Mouse (Mus musculus) Patski (cell line): ENCODE data around the gene Zfp655. TPM values are rescaled to one million over a fixed set of nuclear protein-coding genes. Genes with fewer than 3 reads are reported as not detected.
A peak's percentile ranks its signal among the peaks of the same experiment; 100 is the strongest.

ENCODE experiments used
- ATAC-seq: fragments of 100-300 bp; one replicate; pipeline ENCODE4 v1.8.0; 2021
- CTCF ChIA-PET: fragments of 350-600 bp; sonication (Branson Sonifier 250); formaldehyde crosslinking; loops from one replicate; lab custom pipeline; 2022; ENCODE audit warnings: inconsistent platforms; lab: Charles Lee
- POLR2A ChIA-PET: fragments of 350-600 bp; sonication (Branson Sonifier 250); formaldehyde crosslinking; loops from one replicate; lab custom pipeline; 2022; ENCODE audit warnings: antibody characterized with exemption, inconsistent platforms; lab: Charles Lee
- DNase-seq: peaks from one replicate; pipeline ENCODE4 v3.0.0-alpha.2; 2011; ENCODE audit warnings: low read depth, low spot score
- H3K27me3 ChIP-seq: fragments of 371-371 bp; one replicate; pipeline ENCODE4 v1.5.1; 2021
- CTCF ChIP-seq: fragments of 100-300 bp; IDR thresholded peaks from one replicate; pipeline ENCODE4 v1.5.1; 2021
- in situ Hi-C: fragments of 300-500 bp; cut with MboI; formaldehyde crosslinking; loops from 3 replicates; pipeline ENCODE4 v1.11.1; 2018; ENCODE audit warnings: low pct_unique_long_range_greater_than_20kb, mixed read lengths
- polyA plus RNA-seq: library from polyadenylated mRNA; unstranded; gene quantifications from one replicate; pipeline ENCODE4 v1.2.3, GENCODE M21; 2021

Zfp655 gene
- 52.8 TPM for polyA plus RNA-seq

DNA sequence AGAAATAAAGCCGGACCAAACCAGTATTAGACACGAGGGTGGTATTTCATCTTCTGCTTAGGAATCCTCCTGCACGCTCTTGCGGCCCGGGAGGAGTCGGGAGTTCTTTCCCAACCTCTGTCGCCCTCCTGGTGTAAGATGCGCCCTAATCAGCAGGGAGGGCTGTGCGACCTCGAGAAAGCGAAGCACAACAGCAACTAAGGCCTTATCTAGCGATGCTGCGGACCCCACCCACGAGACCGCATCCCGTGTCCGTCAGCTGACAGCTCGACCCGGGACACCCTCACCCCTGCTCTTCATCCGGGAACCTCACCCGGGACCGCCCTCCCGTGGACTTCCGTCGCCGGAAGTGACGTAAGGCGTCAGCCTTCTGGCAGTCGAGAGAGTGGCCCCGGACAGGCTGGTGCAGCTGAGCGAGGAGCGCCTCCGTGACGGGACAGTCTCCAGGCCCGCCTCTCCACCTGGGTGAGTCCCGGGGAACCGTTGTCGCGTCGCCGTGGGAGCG is at the start of gene Zfp655:
Zfp655 (plus strand) TSS at position 349 of the 505 bp plus-strand sequence.
- no peak for TF ChIP-seq CTCF
- ATAC-seq: peak; percentile 91
- ChIA-PET CTCF (no interaction called here), POLR2A (interaction anchor here (0.7 to 3.2 kb wide), 6 partner anchors 9 to 49 kb away, joined by 3 to 16 read pairs (median 6); partner anchors contain the start of gene Zkscan5)
- no peaks in the 10 kb centered on the region for H3K27me3 ChIP-seq
- in situ Hi-C loops: no loop called here
- DNase-seq: peak; percentile 95

DNA sequence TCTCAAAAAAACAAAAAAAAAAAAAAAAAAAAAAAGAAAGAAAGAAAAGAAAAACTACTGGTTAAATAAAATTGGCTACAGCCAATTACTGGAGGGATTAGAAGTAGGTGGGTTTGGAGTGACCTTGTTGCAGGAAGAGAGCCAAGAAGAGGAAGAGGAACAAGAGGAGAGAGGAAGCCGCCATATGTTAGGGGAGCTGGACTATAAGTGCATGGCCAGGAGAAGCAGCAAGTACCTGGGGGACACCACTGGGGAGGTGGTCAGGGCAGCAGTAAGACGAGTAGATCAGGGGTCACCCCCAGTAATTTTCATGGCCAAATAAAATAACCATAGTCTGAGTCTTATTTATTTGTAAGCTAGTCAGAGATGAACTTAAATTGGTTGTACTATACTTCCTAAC is 46.3 kb upstream of the Zfp655 start:
- in situ Hi-C loops: no loop called here
- POLR2A ChIA-PET: interaction anchor here (1.0 kb wide), 1 partner anchor 13 kb away, joined by 3 read pairs; no protein-coding TSS in a partner anchor
- no peak for TF ChIP-seq CTCF

DNA sequence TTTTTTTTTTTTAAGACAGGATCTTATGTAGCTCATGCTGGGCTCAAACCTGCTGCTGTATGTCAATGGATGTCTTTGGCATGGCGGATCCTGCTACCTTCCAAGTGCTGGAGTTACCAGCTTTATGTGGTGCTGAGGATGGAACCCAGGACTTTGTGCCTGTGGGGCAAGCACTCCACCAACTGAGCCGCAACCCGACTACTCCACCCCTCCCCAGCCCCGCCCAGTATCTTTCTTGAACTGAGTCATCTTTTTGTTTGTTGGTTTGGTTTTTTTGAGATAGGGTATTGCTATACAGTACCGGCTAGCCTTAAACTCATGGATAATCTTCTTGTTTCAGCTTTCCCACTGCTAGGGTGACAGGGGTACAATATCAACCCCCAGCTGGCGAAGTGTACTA is 42.1 kb upstream of the Zfp655 start:
- DNase-seq (no peak), ATAC-seq (no peak)
- no peak for TF ChIP-seq CTCF
- ChIA-PET POLR2A (interaction anchor here (0.6 to 1.5 kb wide), 6 partner anchors 9 to 74 kb away, joined by 3 to 6 read pairs (median 3); partner anchors contain the start of gene Zkscan5), CTCF (interaction anchor here (0.7 to 3.2 kb wide), 5 partner anchors 9 to 22 kb away, joined by 3 to 9 read pairs (median 3); partner anchors contain the start of genes Cpsf4 and Ptcd1)
- no peaks in the 10 kb centered on the region for H3K27me3 ChIP-seq
- in situ Hi-C loops: no loop called here

More for the DNA sequence above, 46.3 kb upstream of the Zfp655 start:
- ATAC-seq (no peak), DNase-seq (no peak)
- H3K27me3 ChIP-seq: no peaks in the 10 kb centered on the region
- CTCF ChIA-PET: interaction anchor here (2.6 kb wide), 1 partner anchor 17 kb away, joined by 8 read pairs; the partner anchor contains the start of genes Cpsf4 and Ptcd1

DNA sequence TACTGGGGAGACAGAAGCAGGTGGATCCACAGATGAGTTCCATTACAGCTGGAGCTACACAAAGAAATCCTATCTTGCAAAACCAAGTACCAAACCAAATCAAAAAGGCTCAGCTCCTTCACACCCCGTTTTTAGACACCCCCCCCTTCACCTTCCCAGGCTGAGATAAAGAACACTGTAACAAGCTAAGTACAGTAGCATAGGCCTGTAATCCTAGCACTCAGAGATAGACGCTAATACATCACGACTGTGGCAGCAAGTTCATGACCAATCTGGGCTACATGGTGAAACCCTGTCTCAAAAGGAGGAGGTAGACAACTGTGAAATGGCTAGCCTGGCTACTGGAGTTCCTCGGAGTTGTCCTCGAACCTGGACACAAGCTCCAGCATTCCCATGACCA is 41.1 kb upstream of the Zfp655 start:
- no peak for DNase-seq
- in situ Hi-C loops: no loop called here
- ChIA-PET CTCF (interaction anchor here (1.4 to 3.2 kb wide), 4 partner anchors 10 to 23 kb away, joined by 3 to 9 read pairs (median 5); partner anchors contain the start of genes Cpsf4, Ptcd1 and Zkscan14), POLR2A (interaction anchor here (0.6 to 1.5 kb wide), 4 partner anchors 10 to 1110 kb away, joined by 3 to 7 read pairs (median 4); partner anchors contain the start of gene Zkscan5)
- no peak for TF ChIP-seq CTCF
- ATAC-seq: no peak
- H3K27me3 ChIP-seq: no peaks in the 10 kb centered on the region

DNA sequence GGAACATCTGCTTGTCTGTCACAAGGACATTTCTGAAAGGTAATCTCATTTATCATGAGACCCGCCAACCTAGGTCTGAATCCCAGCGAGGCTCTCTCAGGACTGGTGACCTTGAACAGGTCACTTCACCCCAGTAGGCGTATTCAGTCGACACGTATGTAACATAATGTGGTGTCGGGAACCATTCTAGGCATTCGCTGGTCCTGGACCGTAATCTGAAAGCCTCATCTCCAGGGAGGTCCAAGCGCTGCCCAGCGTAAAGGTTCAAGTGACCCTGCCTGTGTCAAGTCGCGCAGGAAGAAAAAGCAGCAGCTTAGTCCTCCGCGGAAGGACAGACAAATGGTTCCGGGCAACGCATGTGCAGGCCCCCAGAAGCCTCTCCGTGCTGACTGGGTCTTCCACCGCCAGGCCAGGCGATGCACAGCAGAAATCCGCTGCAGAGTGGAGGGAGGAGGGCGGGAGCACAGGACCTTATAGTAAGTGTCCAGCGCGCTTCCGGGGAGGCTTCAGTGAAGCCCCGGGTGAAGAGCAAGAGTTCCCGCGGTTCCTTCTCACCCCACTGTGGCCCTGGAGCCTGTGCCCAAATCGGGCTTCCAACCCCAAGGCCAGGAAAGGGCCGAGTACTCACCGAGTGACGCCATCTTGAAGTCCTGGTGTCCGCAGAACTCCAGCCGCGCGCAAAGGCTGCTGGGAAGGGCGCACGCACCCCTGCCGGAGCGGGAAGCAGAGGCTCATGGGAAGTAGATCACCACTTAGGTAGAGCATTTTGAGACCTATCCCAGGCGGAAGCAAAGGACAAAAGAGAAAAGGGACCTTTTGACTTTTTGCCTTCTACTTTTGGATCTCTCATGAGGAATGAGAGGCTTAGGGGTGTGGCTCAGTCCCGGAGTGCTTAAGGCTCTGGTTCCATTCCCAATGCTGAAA is 40.4 kb upstream of the Zfp655 start:
- POLR2A ChIA-PET: interaction anchor here (0.6 to 1.5 kb wide), 3 partner anchors 14 to 1109 kb away, joined by 3 to 7 read pairs (median 6); partner anchors contain the start of gene Zkscan5
- no peak for TF ChIP-seq CTCF
- in situ Hi-C loops: no loop called here
- H3K27me3 ChIP-seq: no peaks in the 10 kb centered on the region
- DNase-seq (peak; percentile 38), ATAC-seq (peak; percentile 73)
- CTCF ChIA-PET: interaction anchor here (1.4 to 3.2 kb wide), 4 partner anchors 10 to 24 kb away, joined by 3 to 9 read pairs (median 5); partner anchors contain the start of genes Cpsf4, Ptcd1 and Zkscan14

DNA sequence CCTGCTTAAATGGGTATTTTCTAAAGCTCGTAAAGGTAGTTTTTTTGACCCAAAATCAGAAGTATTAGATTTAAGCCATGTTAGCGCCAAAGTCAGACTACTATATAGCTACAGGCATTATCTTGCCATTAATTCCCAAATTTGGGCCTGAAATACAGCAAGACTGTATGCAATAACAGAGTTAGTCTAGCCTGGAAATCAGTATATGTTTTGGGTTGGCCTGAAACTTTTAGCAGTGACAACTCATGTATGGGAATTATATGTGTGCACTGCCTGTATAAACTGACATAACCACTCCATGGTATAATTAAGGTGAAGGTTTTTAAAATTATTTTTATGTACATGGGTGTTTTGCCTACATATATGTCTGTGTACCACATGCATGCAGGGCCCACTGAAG is 39.6 kb upstream of the Zfp655 start, which contains the start of gene Atp5j2:
Atp5j2 (minus strand) TSS at position 101 of the 400 bp plus-strand sequence.
- DNase-seq: no peak
- in situ Hi-C loops: no loop called here
- POLR2A ChIA-PET: no interaction called here
- ATAC-seq: no peak
- CTCF ChIA-PET: no interaction called here
- TF ChIP-seq CTCF: no peak
- no peaks in the 10 kb centered on the region for H3K27me3 ChIP-seq

DNA sequence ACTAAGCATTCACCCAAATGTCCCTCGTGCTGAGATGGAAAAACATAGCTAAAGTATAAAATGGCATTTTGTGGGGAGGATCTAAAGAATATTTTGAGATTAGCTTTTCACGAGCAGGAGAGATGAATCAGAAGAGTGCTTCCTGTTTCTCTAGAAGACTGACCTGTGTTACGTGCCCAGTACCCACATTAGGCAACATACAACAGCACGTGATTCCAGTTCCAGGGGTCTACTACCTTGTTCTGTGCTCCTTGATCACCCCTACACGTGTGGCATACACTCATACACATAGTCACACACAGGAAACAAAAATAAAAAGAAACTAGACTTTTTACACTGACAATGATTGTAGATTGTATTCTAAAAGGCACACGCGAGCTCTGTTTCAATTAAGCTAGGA is 31.1 kb upstream of the Zfp655 start:
- H3K27me3 ChIP-seq: no peaks in the 10 kb centered on the region
- ATAC-seq (no peak), DNase-seq (no peak)
- in situ Hi-C loops: no loop called here
- ChIA-PET POLR2A (interaction anchor here (1.3 to 1.5 kb wide), 2 partner anchors 10 to 31 kb away, joined by 3 read pairs; partner anchors contain the start of gene Zfp655), CTCF (interaction anchor here (1.1 to 1.7 kb wide), 3 partner anchors 10 to 13 kb away, joined by 3 to 5 read pairs (median 3); no protein-coding TSS in a partner anchor)
- no peak for TF ChIP-seq CTCF

DNA sequence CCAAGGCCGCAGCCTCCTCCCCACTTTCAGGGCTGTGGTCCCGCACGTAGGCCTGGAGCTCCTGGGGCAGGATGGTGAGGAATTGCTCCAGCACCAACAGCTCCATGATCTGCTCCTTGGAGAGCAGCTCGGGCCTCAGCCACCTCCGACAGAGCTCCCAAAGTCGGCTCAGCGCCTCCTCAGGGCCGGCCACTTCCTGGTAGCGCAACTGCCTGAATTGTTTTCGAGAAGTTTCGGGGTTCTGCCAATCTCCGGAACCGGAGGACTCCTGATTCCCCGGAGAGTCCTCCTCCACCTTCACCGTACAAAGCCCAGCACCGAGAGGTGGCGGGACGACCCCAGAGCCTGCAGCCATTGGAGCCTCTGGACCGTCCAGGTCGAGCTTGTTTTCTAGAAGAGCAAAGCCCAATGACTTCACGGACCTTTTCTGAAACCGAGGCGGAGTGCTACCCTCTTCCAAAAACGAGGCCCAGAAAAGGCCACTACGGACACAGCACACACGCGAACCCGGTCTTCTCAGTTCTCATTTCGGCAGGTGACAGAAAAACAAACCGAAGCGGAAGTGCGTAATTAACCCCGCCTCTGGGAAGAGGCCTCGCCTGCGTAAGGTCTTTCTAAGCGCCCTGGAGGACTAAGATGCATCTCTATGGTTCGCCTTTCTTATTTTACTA is 30.1 kb upstream of the Zfp655 start, which contains the start of gene Zkscan14:
Zkscan14 (minus strand) TSS at position 548 of the 671 bp plus-strand sequence.
- ChIA-PET POLR2A (interaction anchor here (1.5 kb wide), 1 partner anchor 11 kb away, joined by 3 read pairs; no protein-coding TSS in a partner anchor), CTCF (interaction anchor here (1.1 to 1.7 kb wide), 2 partner anchors 11 to 12 kb away, joined by 3 to 5 read pairs; no protein-coding TSS in a partner anchor)
- no peak for TF ChIP-seq CTCF
- H3K27me3 ChIP-seq: no peaks in the 10 kb centered on the region
- DNase-seq (peak; percentile 47), ATAC-seq (no peak)
- in situ Hi-C loops: no loop called here

DNA sequence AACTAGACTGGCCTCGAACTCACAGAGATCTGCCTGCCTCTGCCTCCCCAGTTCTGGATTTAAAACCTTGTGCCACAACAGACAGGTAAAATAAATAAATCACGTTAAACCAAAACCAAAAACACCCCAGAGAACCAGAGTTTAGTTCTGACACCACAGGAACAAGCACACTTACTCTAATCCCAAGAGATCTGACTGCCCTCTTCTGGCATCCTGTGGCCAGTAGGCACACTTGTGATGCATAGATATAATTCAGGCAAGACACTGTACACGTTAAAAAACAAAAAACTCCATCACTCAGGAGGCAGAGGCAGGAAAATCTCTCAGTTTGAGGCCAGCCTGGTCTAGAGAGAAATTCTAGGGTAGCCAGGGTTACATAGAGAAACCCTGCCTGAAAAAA is 29.1 kb upstream of the Zfp655 start:
- in situ Hi-C loops: no loop called here
- ChIA-PET POLR2A (no interaction called here), CTCF (no interaction called here)
- DNase-seq: no peak
- no peak for TF ChIP-seq CTCF
- no peak for ATAC-seq
- H3K27me3 ChIP-seq: no peaks in the 10 kb centered on the region
